Mouse (Mus musculus): Measurements from ENCODE around the gene Uba7. TPM values are rescaled to one million over a fixed set of nuclear protein-coding genes. Genes with fewer than 3 reads are reported as not detected.
A peak's percentile ranks its signal among the peaks of the same experiment; 100 is the strongest.

Gene Uba7
- total and polyA plus RNA-seq, 3 experiments = 21.3 to 27.8 (median 26.0) TPM

DNA sequence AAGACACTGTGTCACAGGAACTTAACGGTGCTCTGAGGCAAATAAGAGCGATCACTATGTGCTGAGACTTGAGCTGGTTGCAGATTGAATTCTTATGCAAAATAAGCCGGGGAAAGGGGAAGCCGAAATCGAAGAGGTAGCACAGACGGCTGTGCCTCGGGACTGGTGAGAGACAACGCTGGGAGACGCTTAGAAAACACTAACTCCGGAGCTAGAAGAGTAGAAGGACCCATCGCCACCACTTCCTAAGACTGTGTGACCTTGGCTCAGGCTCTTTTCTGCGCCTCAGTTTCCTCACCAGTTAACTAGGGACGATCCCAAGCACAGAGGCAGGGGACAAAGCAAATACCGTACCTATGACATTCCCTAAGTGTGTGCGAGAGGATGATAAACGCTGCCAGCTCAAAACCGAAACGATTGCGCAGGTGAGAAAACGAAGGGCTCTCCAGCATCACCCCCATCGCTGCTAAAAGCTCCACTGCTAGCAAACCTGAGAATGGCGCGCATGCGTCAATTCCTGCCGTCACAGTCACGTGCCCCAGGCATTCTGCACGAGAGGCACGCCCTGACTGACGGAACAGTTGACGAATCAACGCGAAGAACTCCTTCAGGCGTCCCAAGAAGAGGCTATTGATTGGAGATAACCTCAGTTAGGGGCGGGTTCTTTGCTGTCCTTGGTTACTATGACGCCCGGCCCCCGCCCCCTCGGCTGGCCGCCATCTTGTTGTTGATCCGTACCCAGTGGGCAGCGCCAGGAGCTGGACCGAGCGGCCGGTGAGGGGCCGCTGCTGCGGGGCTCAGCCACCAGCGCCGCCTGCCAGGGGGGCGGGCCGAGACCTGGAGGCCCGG is 26.8 kb downstream of the Uba7 start, which contains the start of gene Ip6k1 (continued):
- TF ChIP-seq CHD2 (IDR thresholded peaks at IDR 0.05; ENCODE audit: low read length) (peak; percentile 88), NELFE (IDR thresholded peaks at IDR 0.05; ENCODE audit: low read depth, low read length) (peak; percentile 92), ZNF384 (IDR thresholded peaks at IDR 0.05; ENCODE audit: low read depth, low read length) (no peak), IRF4 (IDR thresholded peaks at IDR 0.05; ENCODE audit: low read depth, low read length) (peak; percentile 28; the same call in 1 of the 2 replicates), ZC3H11A (IDR thresholded peaks at IDR 0.05; ENCODE audit: low read depth, low read length) (no peak), USF2 (conservative IDR thresholded peaks at IDR 0.05; ENCODE audit: low read depth, low read length) (peak; percentile 98), EP300 (IDR thresholded peaks at IDR 0.05; ENCODE audit: low read length) (peak; percentile 45; the same call in 1 of the 2 replicates), MEF2A (IDR thresholded peaks at IDR 0.05; ENCODE audit: borderline replicate concordance, low read depth, low read length) (no peak), RAD21 (IDR thresholded peaks at IDR 0.05; ENCODE audit: low read depth, low read length) (no peak), MAFK (IDR thresholded peaks at IDR 0.05; ENCODE audit: insufficient replicate concordance, low read length) (peak; percentile 48; the same call in 1 of the 2 replicates)

DNA sequence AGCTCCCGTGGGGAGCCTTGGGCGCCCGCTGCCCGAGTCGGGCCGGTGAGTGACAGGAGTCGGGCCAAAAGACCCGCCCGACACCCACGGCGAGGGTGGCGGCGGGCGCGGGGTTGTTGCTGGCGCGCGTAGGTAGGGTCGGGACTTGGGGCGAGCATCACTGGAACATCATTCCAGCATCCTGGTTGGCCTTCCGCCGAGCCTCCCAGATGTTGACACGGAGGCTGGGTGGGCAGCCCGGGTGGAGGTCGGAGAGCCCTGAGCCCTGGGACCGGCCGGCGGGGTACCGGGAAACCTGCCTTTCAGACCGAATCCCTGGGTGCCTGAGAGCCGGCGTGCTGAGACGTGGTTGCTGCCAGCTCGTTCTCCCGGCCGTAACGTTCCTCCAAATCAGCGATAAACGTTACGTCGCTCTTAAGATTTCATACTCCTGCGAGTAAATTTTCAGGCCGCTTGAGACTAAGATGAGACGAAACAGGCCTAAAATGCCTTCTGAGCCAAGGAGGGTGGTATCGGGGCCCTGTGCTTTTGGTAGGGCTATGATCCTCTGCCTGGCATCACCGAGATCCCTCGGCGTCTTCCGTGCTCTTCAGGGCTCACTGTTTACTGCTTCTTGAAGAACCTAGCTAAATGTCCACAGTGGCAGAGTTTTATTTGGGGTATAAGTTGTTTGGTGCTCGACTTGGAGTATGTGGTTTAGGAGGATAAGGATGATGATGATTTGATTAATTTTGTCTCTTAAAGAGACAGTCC is 27.6 kb downstream of the Uba7 start:
- in situ Hi-C loops (cut with MboI; ENCODE audit: low pct_ligation_motif_present, low pct_unique_long_range_greater_than_20kb, low sequenced_read_pairs) = no loop called here
- H3K36me3 ChIP-seq (replicated peaks in 1 of 2; ENCODE audit: control insufficient read depth in 1 of 2, insufficient read depth in 1 of 2, low read length in 1 of 2) = peaks cover under 1 to 11% of the 10 kb centered on the region in 2 experiments
- peak overlapping the region; percentile 64 to 96 (median 93) for H3K4me3 ChIP-seq (replicated peaks in 1 of 3; ENCODE audit: low read depth in 2 of 3, low read length in 2 of 3, poor library complexity in 1 of 3)
- H3K9ac ChIP-seq (ENCODE audit: insufficient read depth, low read depth) = peak overlapping the region; percentile 92
- H3K27me3 ChIP-seq (replicated peaks) = no peaks in the 10 kb centered on the region
- H3K27ac ChIP-seq (ENCODE audit: insufficient read depth, low read depth) = peak overlapping the region; percentile 12; the same call in 1 of the 2 replicates
- peak overlapping the region; percentile 45; the same call in 1 of the 2 replicates for H3K4me2 ChIP-seq (ENCODE audit: insufficient read depth, low read depth, poor library complexity, severe bottlenecking)
- H3K4me1 ChIP-seq (ENCODE audit: control insufficient read depth in 1 of 2, insufficient read depth in 2 of 2) = peaks cover 0 to 30% of the 10 kb centered on the region in 2 experiments; a peak in 2 of 4 replicates
- no peaks in the 10 kb centered on the region for H3K9me3 ChIP-seq (replicated peaks; ENCODE audit: low read length)
- dilution Hi-C loops (cut with MboI; ENCODE audit: extremely low pct_ligation_motif_present, extremely low pct_unique_long_range_greater_than_20kb, low sequenced_read_pairs) = no loop called here
- peaks cover 45% of the 10 kb centered on the region for H3K79me2 ChIP-seq (replicated peaks; ENCODE audit: control insufficient read depth, extremely low read depth, insufficient read depth, poor library complexity, severe bottlenecking)
- 0 out of 2 replicates have a peak, but pooled peaks have one; percentile 14 for TF ChIP-seq UBTF (IDR thresholded peaks at IDR 0.05; ENCODE audit: low read depth, low read length)
- no peak for TF ChIP-seq CTCF (conservative IDR thresholded peaks at IDR 0.05 in 1 of 2, IDR thresholded peaks at IDR 0.05 in 1 of 2; ENCODE audit: low read depth in 2 of 2, low read length in 2 of 2)
- peak; percentile 43; the same call in 1 of the 2 replicates for TF ChIP-seq SIN3A (IDR thresholded peaks at IDR 0.05; ENCODE audit: low read length)
- no peak for DNase-seq (ENCODE audit: extremely low read depth)

DNA sequence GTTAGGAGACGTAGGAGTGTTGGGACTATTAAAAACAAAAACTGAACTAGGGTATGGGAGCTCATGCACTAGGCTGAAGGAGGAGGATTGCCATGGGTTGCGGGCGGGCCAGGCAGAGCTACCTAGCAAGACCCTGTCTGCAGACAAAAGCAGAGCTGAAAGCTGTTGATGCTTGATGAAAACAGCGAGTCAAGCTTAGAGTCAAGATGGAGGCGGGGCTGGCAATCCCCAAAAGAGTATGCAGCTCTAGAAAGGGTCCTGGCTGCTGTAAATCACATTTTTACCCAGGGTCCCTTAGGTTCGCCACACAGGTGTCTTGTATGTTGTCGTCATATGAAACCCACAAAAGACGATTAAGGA is 28.2 kb downstream of the Uba7 start:
- Histone ChIP-seq H3K9ac (ENCODE audit: insufficient read depth, low read depth) (peak overlapping the region; percentile 92), H3K4me3 (replicated peaks in 1 of 3; ENCODE audit: low read depth in 2 of 3, low read length in 2 of 3, poor library complexity in 1 of 3) (peak overlapping the region; percentile 64 to 96 (median 93)), H3K79me2 (replicated peaks; ENCODE audit: control insufficient read depth, extremely low read depth, insufficient read depth, poor library complexity, severe bottlenecking) (peaks cover 50% of the 10 kb centered on the region), H3K4me2 (ENCODE audit: insufficient read depth, low read depth, poor library complexity, severe bottlenecking) (peak overlapping the region; percentile 45), H3K4me1 (ENCODE audit: control insufficient read depth in 1 of 2, insufficient read depth in 2 of 2) (peaks cover 0 to 36% of the 10 kb centered on the region in 2 experiments; a peak in 2 of 4 replicates), H3K27me3 (replicated peaks) (no peaks in the 10 kb centered on the region), H3K36me3 (replicated peaks in 1 of 2; ENCODE audit: control insufficient read depth in 1 of 2, insufficient read depth in 1 of 2, low read length in 1 of 2) (peaks cover 2 to 15% of the 10 kb centered on the region in 2 experiments), H3K27ac (ENCODE audit: insufficient read depth, low read depth) (no peak overlapping the region), H3K9me3 (replicated peaks; ENCODE audit: low read length) (no peaks in the 10 kb centered on the region)
- TF ChIP-seq UBTF (IDR thresholded peaks at IDR 0.05; ENCODE audit: low read depth, low read length) (no peak), BHLHE40 (IDR thresholded peaks at IDR 0.05; ENCODE audit: low read depth, low read length) (0 out of 2 replicates have a peak, but pooled peaks have one; percentile 11), ZMIZ1 (IDR thresholded peaks at IDR 0.05; ENCODE audit: low read depth, low read length) (no peak), ETS1 (conservative IDR thresholded peaks at IDR 0.05; ENCODE audit: low read depth, low read length) (no peak), NRF1 (IDR thresholded peaks at IDR 0.05; ENCODE audit: low read depth, low read length) (no peak), USF2 (conservative IDR thresholded peaks at IDR 0.05; ENCODE audit: low read depth, low read length) (no peak), HCFC1 (IDR thresholded peaks at IDR 0.05; ENCODE audit: low read depth, low read length) (no peak)
- dilution Hi-C loops (cut with MboI; ENCODE audit: extremely low pct_ligation_motif_present, extremely low pct_unique_long_range_greater_than_20kb, low sequenced_read_pairs) (no loop called here), in situ Hi-C loops (cut with MboI; ENCODE audit: low pct_ligation_motif_present, low pct_unique_long_range_greater_than_20kb, low sequenced_read_pairs) (no loop called here)
- DNase-seq (ENCODE audit: extremely low read depth) = no peak
